Mouse (Mus musculus) WW6 (cell line): ENCODE results near the gene L3mbtl2.

Source experiments
- DNase-seq: peaks from one replicate; pipeline ENCODE4 v3.0.0-alpha.2; 2013; ENCODE audit warnings: low read depth, low spot score

Gene L3mbtl2

GRCm38 (mm10) chr15:81708991-81709390 is 45.3 kb downstream of the L3mbtl2 start:
- DNase-seq, result no peak

- DNase-seq, result no peak
Observed at GRCm38 (mm10) chr15:81709686-81710085, 46.0 kb downstream of the L3mbtl2 start.

- DNase-seq, result no peak
Observed at GRCm38 (mm10) chr15:81710801-81711200, 47.1 kb downstream of the L3mbtl2 start.

GRCm38 (mm10) chr15:81713742-81714141 is 50.1 kb downstream of the L3mbtl2 start:
- DNase-seq, result no peak

GRCm38 (mm10) chr15:81718336-81719138 is 54.8 kb downstream of the L3mbtl2 start:
- DNase-seq, result no peak

GRCm38 (mm10) chr15:81719139-81719531 is 55.4 kb downstream of the L3mbtl2 start:
- DNase-seq, result no peak

GRCm38 (mm10) chr15:81722361-81722760 is 58.7 kb downstream of the L3mbtl2 start:
- DNase-seq, result no peak

GRCm38 (mm10) chr15:81723653-81724052 is 60.0 kb downstream of the L3mbtl2 start:
- no peak for DNase-seq

GRCm38 (mm10) chr15:81725965-81726364 is 62.3 kb downstream of the L3mbtl2 start:
- no peak for DNase-seq

- no peak for DNase-seq
Observed at GRCm38 (mm10) chr15:81729241-81729791, 65.6 kb downstream of the L3mbtl2 start.

GRCm38 (mm10) chr15:81729792-81730635 is 66.3 kb downstream of the L3mbtl2 start:
- DNase-seq, result peak; percentile 96

GRCm38 (mm10) chr15:81735075-81735474 is 71.4 kb downstream of the L3mbtl2 start:
- DNase-seq, result no peak
